Mouse (Mus musculus): ENCODE measurements around the gene Trmt44. TPM values are rescaled to one million over a fixed set of nuclear protein-coding genes. Genes with fewer than 3 reads are reported as not detected.

The Trmt44 gene
- polyA plus RNA-seq, 1 experiment, result 9.8 TPM

- Histone ChIP-seq H3K27me3 (ENCODE audit: control insufficient read depth, insufficient read depth, low read length) (no peaks in the 10 kb centered on the region), H3K27ac (ENCODE audit: control insufficient read depth, insufficient read depth, low read length) (no peak overlapping the region), H3K4me3 (ENCODE audit: control insufficient read depth, insufficient read depth, low read length) (no peak overlapping the region)
These were observed 21.9 kb downstream of the Trmt44 start for GRCm38 (mm10) chr5:35552838-35553539.

DNA sequence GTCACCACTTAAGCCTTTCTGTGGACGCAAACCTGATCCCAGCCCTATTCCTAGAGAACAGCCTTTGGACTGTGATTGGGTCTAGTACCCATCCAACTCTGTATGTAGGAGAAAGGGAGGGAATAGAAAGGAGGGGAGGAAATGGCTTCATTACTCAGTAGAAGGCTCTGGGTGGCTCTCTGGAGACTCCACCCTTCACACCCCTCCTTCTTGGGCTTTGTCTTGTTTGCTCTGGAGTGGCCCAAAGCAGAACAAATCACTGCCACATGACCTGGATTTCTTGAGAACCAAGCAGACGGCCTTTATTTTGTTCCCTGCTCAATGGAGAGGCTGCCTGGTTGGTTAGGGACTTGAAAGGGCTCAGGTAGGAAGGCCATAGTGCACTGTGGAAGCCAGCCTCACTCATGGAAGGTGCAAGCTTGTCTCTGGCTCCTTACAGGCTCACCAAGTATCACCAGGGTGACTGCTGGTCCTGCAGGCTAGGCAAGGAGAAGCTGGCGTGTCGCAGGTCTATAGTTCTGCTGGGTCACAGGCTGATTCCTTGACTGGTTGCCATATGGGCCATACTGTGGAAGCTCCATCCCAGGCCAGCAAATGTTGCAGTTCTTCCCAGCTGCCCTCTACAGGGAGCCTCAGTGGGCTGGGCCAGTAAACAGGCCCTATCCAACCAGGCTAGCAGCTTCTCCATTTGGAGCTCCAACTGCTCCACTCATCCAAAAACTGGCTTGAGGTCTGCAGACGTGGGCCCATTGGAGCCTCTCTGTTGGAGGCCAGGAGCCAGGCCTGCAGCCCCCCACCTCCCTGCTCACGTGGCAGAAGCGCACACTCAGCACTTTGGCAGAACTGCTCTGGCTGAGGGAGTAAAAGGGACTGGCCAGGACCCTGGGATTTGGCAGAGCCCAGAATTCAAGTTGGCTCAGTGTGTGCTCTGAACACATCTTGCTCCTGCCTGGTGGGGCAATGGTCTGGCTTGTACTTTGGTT is 22.7 kb downstream of the Trmt44 start:
- no peak for DNase-seq
- no peak overlapping the region for H3K27ac ChIP-seq (ENCODE audit: control insufficient read depth, insufficient read depth, low read length)
- TF ChIP-seq POLR2A (IDR thresholded peaks at IDR 0.05; ENCODE audit: control insufficient read depth, extremely low read depth, insufficient read depth, low read length, poor library complexity) (no peak), CTCF (IDR thresholded peaks at IDR 0.05; ENCODE audit: borderline replicate concordance, control insufficient read depth, extremely low read depth, insufficient read depth, low read length, poor library complexity) (no peak)
- H3K36me3 ChIP-seq (ENCODE audit: control insufficient read depth, insufficient read depth, low read length), result no peaks in the 10 kb centered on the region
- no peaks in the 10 kb centered on the region for H3K4me1 ChIP-seq (replicated peaks; ENCODE audit: control insufficient read depth, insufficient read depth, low read length)
- no peak overlapping the region for H3K4me3 ChIP-seq (ENCODE audit: control insufficient read depth, insufficient read depth, low read length)
- WGBS, result 53% methylated on average over 7 of the region's 7 CpGs
- no peaks in the 10 kb centered on the region for H3K27me3 ChIP-seq (ENCODE audit: control insufficient read depth, insufficient read depth, low read length)

More at GRCm38 (mm10) chr5:35552838-35553539, 21.9 kb downstream of the Trmt44 start:
- no peak for DNase-seq
- TF ChIP-seq POLR2A (IDR thresholded peaks at IDR 0.05; ENCODE audit: control insufficient read depth, extremely low read depth, insufficient read depth, low read length, poor library complexity) (no peak), CTCF (IDR thresholded peaks at IDR 0.05; ENCODE audit: borderline replicate concordance, control insufficient read depth, extremely low read depth, insufficient read depth, low read length, poor library complexity) (no peak)
- Histone ChIP-seq H3K36me3 (ENCODE audit: control insufficient read depth, insufficient read depth, low read length) (no peaks in the 10 kb centered on the region), H3K4me1 (replicated peaks; ENCODE audit: control insufficient read depth, insufficient read depth, low read length) (no peaks in the 10 kb centered on the region)
- 85% methylated on average over 4 of the region's 4 CpGs for WGBS

GRCm38 (mm10) chr5:35546127-35546526 is 28.7 kb downstream of the Trmt44 start:
- no peak overlapping the region for H3K4me3 ChIP-seq (ENCODE audit: control insufficient read depth, insufficient read depth, low read length)
- no peaks in the 10 kb centered on the region for H3K36me3 ChIP-seq (ENCODE audit: control insufficient read depth, insufficient read depth, low read length)
- H3K27ac ChIP-seq (ENCODE audit: control insufficient read depth, insufficient read depth, low read length), result no peak overlapping the region
- no peaks in the 10 kb centered on the region for H3K4me1 ChIP-seq (replicated peaks; ENCODE audit: control insufficient read depth, insufficient read depth, low read length)
- no peaks in the 10 kb centered on the region for H3K27me3 ChIP-seq (ENCODE audit: control insufficient read depth, insufficient read depth, low read length)
- DNase-seq, result no peak
- no peak for TF ChIP-seq CTCF (IDR thresholded peaks at IDR 0.05; ENCODE audit: borderline replicate concordance, control insufficient read depth, extremely low read depth, insufficient read depth, low read length, poor library complexity)
- no peak for TF ChIP-seq POLR2A (IDR thresholded peaks at IDR 0.05; ENCODE audit: control insufficient read depth, extremely low read depth, insufficient read depth, low read length, poor library complexity)

- Histone ChIP-seq H3K27me3 (ENCODE audit: control insufficient read depth, insufficient read depth, low read length) (no peaks in the 10 kb centered on the region), H3K27ac (ENCODE audit: control insufficient read depth, insufficient read depth, low read length) (no peak overlapping the region), H3K36me3 (ENCODE audit: control insufficient read depth, insufficient read depth, low read length) (no peaks in the 10 kb centered on the region), H3K4me1 (replicated peaks; ENCODE audit: control insufficient read depth, insufficient read depth, low read length) (no peaks in the 10 kb centered on the region), H3K4me3 (ENCODE audit: control insufficient read depth, insufficient read depth, low read length) (no peak overlapping the region)
- no peak for DNase-seq
- WGBS, result 83% methylated on average over 4 of the region's 4 CpGs
- no peak for TF ChIP-seq POLR2A (IDR thresholded peaks at IDR 0.05; ENCODE audit: control insufficient read depth, extremely low read depth, insufficient read depth, low read length, poor library complexity)
- TF ChIP-seq CTCF (IDR thresholded peaks at IDR 0.05; ENCODE audit: borderline replicate concordance, control insufficient read depth, extremely low read depth, insufficient read depth, low read length, poor library complexity), result no peak
These were observed 33.6 kb downstream of the Trmt44 start for GRCm38 (mm10) chr5:35541059-35541790.

- Histone ChIP-seq H3K4me3 (ENCODE audit: control insufficient read depth, insufficient read depth, low read length) (no peak overlapping the region), H3K27me3 (ENCODE audit: control insufficient read depth, insufficient read depth, low read length) (no peaks in the 10 kb centered on the region), H3K36me3 (ENCODE audit: control insufficient read depth, insufficient read depth, low read length) (no peaks in the 10 kb centered on the region), H3K27ac (ENCODE audit: control insufficient read depth, insufficient read depth, low read length) (no peak overlapping the region), H3K4me1 (replicated peaks; ENCODE audit: control insufficient read depth, insufficient read depth, low read length) (no peaks in the 10 kb centered on the region)
- WGBS, result 66% methylated on average over 5 of the region's 5 CpGs
- TF ChIP-seq POLR2A (IDR thresholded peaks at IDR 0.05; ENCODE audit: control insufficient read depth, extremely low read depth, insufficient read depth, low read length, poor library complexity) (no peak), CTCF (IDR thresholded peaks at IDR 0.05; ENCODE audit: borderline replicate concordance, control insufficient read depth, extremely low read depth, insufficient read depth, low read length, poor library complexity) (no peak)
- no peak for DNase-seq
These were observed 34.3 kb downstream of the Trmt44 start for GRCm38 (mm10) chr5:35540555-35540954.

DNA sequence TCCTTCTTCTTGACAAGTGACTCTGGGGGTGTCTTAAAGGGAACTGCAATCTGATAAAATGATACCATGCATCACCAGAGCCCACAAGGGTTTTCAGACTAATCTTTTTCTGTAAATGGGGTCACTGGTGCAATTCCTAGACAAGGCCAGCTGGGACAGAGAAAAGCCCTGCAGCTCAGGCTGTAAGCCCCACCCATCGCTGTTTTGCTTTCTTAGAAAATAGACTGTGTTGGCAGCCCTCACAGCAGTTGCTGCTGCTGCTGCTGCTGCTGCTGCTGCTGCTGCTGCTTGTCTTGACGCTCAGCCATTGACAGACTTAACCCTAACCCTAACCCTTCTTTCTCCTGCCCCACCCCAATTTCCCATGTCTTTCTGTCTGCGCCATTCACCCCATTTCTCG is 35.3 kb downstream of the Trmt44 start:
- 71% methylated on average over 4 of the region's 4 CpGs for WGBS
- H3K27ac ChIP-seq (ENCODE audit: control insufficient read depth, insufficient read depth, low read length), result no peak overlapping the region
- H3K4me1 ChIP-seq (replicated peaks; ENCODE audit: control insufficient read depth, insufficient read depth, low read length), result no peaks in the 10 kb centered on the region
- TF ChIP-seq POLR2A (IDR thresholded peaks at IDR 0.05; ENCODE audit: control insufficient read depth, extremely low read depth, insufficient read depth, low read length, poor library complexity) (no peak), CTCF (IDR thresholded peaks at IDR 0.05; ENCODE audit: borderline replicate concordance, control insufficient read depth, extremely low read depth, insufficient read depth, low read length, poor library complexity) (no peak)
- H3K36me3 ChIP-seq (ENCODE audit: control insufficient read depth, insufficient read depth, low read length), result no peaks in the 10 kb centered on the region
- no peaks in the 10 kb centered on the region for H3K27me3 ChIP-seq (ENCODE audit: control insufficient read depth, insufficient read depth, low read length)
- no peak for DNase-seq
- H3K4me3 ChIP-seq (ENCODE audit: control insufficient read depth, insufficient read depth, low read length), result no peak overlapping the region

All from thymus, adult 2 months (tissue).